Comparison of ENCODE assay signal across 22 mouse cellular contexts in genomic region chr11:44733276-44733675, GRCm38 (mm10).
A peak's percentile ranks its signal among the peaks of the same experiment; 100 is the strongest.
DNase-seq lines count a peak whose midpoint lies in the region; ATAC-seq lines count a peak whose summit lies in the region.
"Had no signal": no experiment of that assay in that cellular context is flagged by ENCODE, and none has a peak within 500 bp of the region (broad histone marks: within the 10 kb centered on the region; RNA-seq: fewer than 3 reads in every experiment).

No protein-coding gene starts in this region.

- H3K36me3 ChIP-seq in hindbrain, embryonic 12.5 days: no peaks in the 10 kb centered on the region
- H3K36me3 ChIP-seq in hindbrain, embryonic 16.5 days (ENCODE audit: control insufficient read depth, insufficient read depth, low read length): no peaks in the 10 kb centered on the region
- no peaks in the 10 kb centered on the region for H3K36me3 ChIP-seq in midbrain, embryonic 12.5 days
- H3K36me3 ChIP-seq in midbrain, embryonic 14.5 days (ENCODE audit: control insufficient read depth, insufficient read depth, low read length): no peaks in the 10 kb centered on the region
- no peaks in the 10 kb centered on the region for H3K36me3 ChIP-seq in neural tube, embryonic 13.5 days
- H3K36me3 ChIP-seq: embryonic facial prominence, embryonic 12.5 days; embryonic facial prominence, embryonic 15.5 days had no signal

- 0 out of 2 replicates have a peak, but pooled peaks have one; percentile 22 for ATAC-seq in hindbrain, embryonic 12.5 days (ENCODE audit: low FRiP score)
- no peak for ATAC-seq in hindbrain, embryonic 16.5 days
- ATAC-seq in midbrain, embryonic 12.5 days (ENCODE audit: low FRiP score, low read depth): no peak
- ATAC-seq in midbrain, embryonic 14.5 days (ENCODE audit: low FRiP score, low TSS enrichment): no peak
- no peak; the same call in 1 of the 2 replicates for ATAC-seq in neural tube, embryonic 13.5 days (ENCODE audit: low read depth)
- ATAC-seq: activated CD4-positive, CD25-positive, alpha-beta regulatory T cell, adult 4 months; forebrain, embryonic 14.5 days; forebrain, postnatal 0 days had no signal

- H3K9me3 ChIP-seq in hindbrain, embryonic 12.5 days (replicated peaks): no peaks in the 10 kb centered on the region
- no peaks in the 10 kb centered on the region for H3K9me3 ChIP-seq in hindbrain, embryonic 16.5 days (ENCODE audit: control insufficient read depth, low read length)
- H3K9me3 ChIP-seq in midbrain, embryonic 12.5 days: no peaks in the 10 kb centered on the region
- H3K9me3 ChIP-seq in midbrain, embryonic 14.5 days (ENCODE audit: control insufficient read depth, low read length): no peaks in the 10 kb centered on the region
- H3K9me3 ChIP-seq in neural tube, embryonic 13.5 days: no peaks in the 10 kb centered on the region
- H3K9me3 ChIP-seq: embryonic facial prominence, embryonic 12.5 days; embryonic facial prominence, embryonic 15.5 days had no signal

- 0 out of 2 replicates have a peak overlapping the region, but pooled peaks have one; percentile 9 for H3K27ac ChIP-seq in hindbrain, embryonic 12.5 days
- H3K27ac ChIP-seq in hindbrain, embryonic 16.5 days (ENCODE audit: low read depth, low read length): no peak overlapping the region
- H3K27ac ChIP-seq in midbrain, embryonic 12.5 days (replicated peaks): 0 out of 2 replicates have a peak overlapping the region, but pooled peaks have one; percentile 20
- no peak overlapping the region for H3K27ac ChIP-seq in midbrain, embryonic 14.5 days (replicated peaks; ENCODE audit: low read depth, low read length)
- 0 out of 2 replicates have a peak overlapping the region, but pooled peaks have one; percentile 46 for H3K27ac ChIP-seq in neural tube, embryonic 13.5 days (replicated peaks)
- H3K27ac ChIP-seq: embryonic facial prominence, embryonic 12.5 days; embryonic facial prominence, embryonic 15.5 days; heart, adult 2 months had no signal

- peak; percentile 32 for DNase-seq in embryo, embryonic 11 days
- DNase-seq in embryo, embryonic 9.5 days (ENCODE audit: extremely low spot score): no peak
- DNase-seq in midbrain, embryonic 14.5 days: no peak
- no peak for DNase-seq in neural tube, embryonic 10.5 days (ENCODE audit: extremely low spot score, low spot score)
- DNase-seq: adrenal gland, adult 8-10 months; adrenal gland, postnatal 25 days; cerebellum, adult 11-12 months; cerebellum, adult 8-10 months; cerebellum, postnatal 10 days; cerebellum, postnatal 36 days; forebrain, postnatal 0 days; gastrocnemius, postnatal 25 days; heart, adult 2 months had no signal

- 48% methylated on average over 2 of the region's 2 CpGs for WGBS in hindbrain, embryonic 12.5 days
- 55% methylated on average over 2 of the region's 2 CpGs for WGBS in hindbrain, embryonic 16.5 days
- 33% methylated on average over 2 of the region's 2 CpGs for WGBS in midbrain, embryonic 12.5 days
- 29% methylated on average over 2 of the region's 2 CpGs for WGBS in midbrain, embryonic 14.5 days
- 43% methylated on average over 2 of the region's 2 CpGs for WGBS in neural tube, embryonic 13.5 days

- no peak overlapping the region for H3K9ac ChIP-seq in hindbrain, embryonic 12.5 days
- H3K9ac ChIP-seq in hindbrain, embryonic 16.5 days (ENCODE audit: low read depth, low read length): no peak overlapping the region
- H3K9ac ChIP-seq in midbrain, embryonic 12.5 days (replicated peaks): no peak overlapping the region
- no peak overlapping the region for H3K9ac ChIP-seq in midbrain, embryonic 14.5 days (replicated peaks; ENCODE audit: low read length)
- no peak overlapping the region for H3K9ac ChIP-seq in neural tube, embryonic 13.5 days
- H3K9ac ChIP-seq: embryonic facial prominence, embryonic 12.5 days; embryonic facial prominence, embryonic 15.5 days; forebrain, postnatal 0 days had no signal

- no peak overlapping the region for H3K4me3 ChIP-seq in hindbrain, embryonic 12.5 days
- H3K4me3 ChIP-seq in hindbrain, embryonic 16.5 days (ENCODE audit: low read length): no peak overlapping the region
- no peak overlapping the region for H3K4me3 ChIP-seq in midbrain, embryonic 12.5 days
- no peak overlapping the region for H3K4me3 ChIP-seq in midbrain, embryonic 14.5 days (replicated peaks; ENCODE audit: low read depth, low read length)
- no peak overlapping the region for H3K4me3 ChIP-seq in neural tube, embryonic 13.5 days
- H3K4me3 ChIP-seq: embryonic facial prominence, embryonic 12.5 days; embryonic facial prominence, embryonic 15.5 days; heart, adult 2 months had no signal

- no peak overlapping the region for H3K4me2 ChIP-seq in hindbrain, embryonic 12.5 days (replicated peaks)
- no peak overlapping the region for H3K4me2 ChIP-seq in hindbrain, embryonic 16.5 days (ENCODE audit: low read length)
- H3K4me2 ChIP-seq in midbrain, embryonic 12.5 days (replicated peaks): no peak overlapping the region
- no peak overlapping the region for H3K4me2 ChIP-seq in midbrain, embryonic 14.5 days (ENCODE audit: low read length)
- H3K4me2 ChIP-seq in neural tube, embryonic 13.5 days: no peak overlapping the region
- H3K4me2 ChIP-seq: embryonic facial prominence, embryonic 12.5 days; embryonic facial prominence, embryonic 15.5 days; heart, embryonic 11.5 days had no signal

- no peaks in the 10 kb centered on the region for H3K27me3 ChIP-seq in hindbrain, embryonic 12.5 days
- no peaks in the 10 kb centered on the region for H3K27me3 ChIP-seq in hindbrain, embryonic 16.5 days (replicated peaks; ENCODE audit: control insufficient read depth, insufficient read depth, low read length)
- H3K27me3 ChIP-seq in midbrain, embryonic 12.5 days: no peaks in the 10 kb centered on the region
- H3K27me3 ChIP-seq in midbrain, embryonic 14.5 days (ENCODE audit: control insufficient read depth, insufficient read depth, low read length): no peaks in the 10 kb centered on the region
- no peaks in the 10 kb centered on the region for H3K27me3 ChIP-seq in neural tube, embryonic 13.5 days
- H3K27me3 ChIP-seq: embryonic facial prominence, embryonic 12.5 days; embryonic facial prominence, embryonic 15.5 days had no signal

- peaks cover 9% of the 10 kb centered on the region for H3K4me1 ChIP-seq in hindbrain, embryonic 12.5 days
- no peaks in the 10 kb centered on the region for H3K4me1 ChIP-seq in hindbrain, embryonic 16.5 days (ENCODE audit: control insufficient read depth, insufficient read depth, low read depth, low read length)
- 0 out of 2 replicates have a peak, but pooled peaks cover 2% of the 10 kb centered on the region for H3K4me1 ChIP-seq in midbrain, embryonic 12.5 days
- H3K4me1 ChIP-seq in midbrain, embryonic 14.5 days (ENCODE audit: control insufficient read depth, insufficient read depth, low read length): no peaks in the 10 kb centered on the region
- peaks cover 20% of the 10 kb centered on the region for H3K4me1 ChIP-seq in neural tube, embryonic 13.5 days (replicated peaks)
- H3K4me1 ChIP-seq: embryonic facial prominence, embryonic 15.5 days had no signal

Comparison
In these comparisons a context has a peak if more than half of its experiments do, and no peak if none do; other contexts are left out.
1. H3K27ac ChIP-seq: peak in hindbrain, embryonic 12.5 days (single experiment), midbrain, embryonic 12.5 days (single experiment) and neural tube, embryonic 13.5 days (single experiment); none in hindbrain, embryonic 16.5 days (single experiment) and midbrain, embryonic 14.5 days (single experiment).